Mouse (Mus musculus) heart, embryonic 16.5 days (tissue): ENCODE results near the gene Tmem201. TPM values are rescaled to one million over a fixed set of nuclear protein-coding genes. Genes with fewer than 3 reads are reported as not detected.
A peak's percentile ranks its signal among the peaks of the same experiment; 100 is the strongest.

ENCODE experiments used
- ATAC-seq: fragments of 200-750 bp; cut with Nextera tagmentation; replicated peaks from 2 replicates; pipeline ENCODE4 v1.8.0; 2017; ENCODE audit warnings: moderate number of reproducible peaks; ENCODE audit not compliant: insufficient read depth, low FRiP score; ENCODE audit errors: extremely low read depth
- H3K27ac ChIP-seq: fragments of 300-500 bp; sonication (generic); 2 replicates; pipeline ENCODE4 v1.5.1; 2014; ENCODE audit warnings: mild to moderate bottlenecking, low read length, control low read depth, moderate library complexity
- H3K27me3 ChIP-seq: fragments of 300-500 bp; sonication (generic); 2 replicates; pipeline ENCODE4 v1.6.1; 2014; ENCODE audit warnings: low read length, mixed read lengths; ENCODE audit not compliant: control insufficient read depth, insufficient read depth
- H3K36me3 ChIP-seq: fragments of 300-500 bp; sonication (generic); 2 replicates; pipeline ENCODE4 v1.6.1; 2014; ENCODE audit not compliant: control insufficient read depth, insufficient read depth
- H3K4me1 ChIP-seq: fragments of 300-500 bp; sonication (generic); 2 replicates; pipeline ENCODE4 v1.6.1; 2014; ENCODE audit warnings: low read length, mixed read lengths; ENCODE audit not compliant: control insufficient read depth, insufficient read depth
- H3K4me2 ChIP-seq: fragments of 300-500 bp; sonication (generic); 2 replicates; pipeline ENCODE4 v1.6.1; 2014; ENCODE audit warnings: low read depth, mild to moderate bottlenecking, control low read depth, low read length
- H3K4me3 ChIP-seq: fragments of 300-500 bp; sonication (generic); 2 replicates; pipeline ENCODE4 v1.5.1; 2014; ENCODE audit warnings: mild to moderate bottlenecking, control low read depth, low read length
- H3K9ac ChIP-seq: fragments of 300-500 bp; sonication (generic); 2 replicates; pipeline ENCODE4 v1.6.1; 2014; ENCODE audit warnings: low read length, control low read depth
- H3K9me3 ChIP-seq: fragments of 300-500 bp; sonication (generic); replicated peaks from 2 replicates; pipeline ENCODE4 v1.6.1; 2016; ENCODE audit warnings: low read length; ENCODE audit not compliant: control insufficient read depth
- WGBS: fragments of 180-500 bp; shearing (Covaris S2); extraction: QIAGEN DNeasy Blood & Tissue Kit; methylation state at CpG from one replicate; pipeline ENCODE4 v1.1.7; 2014; 5-methylcytosine and 5-hydroxymethylcytosine counted together
- polyA plus RNA-seq: library from polyadenylated mRNA; unstranded; fragments of >200 nt; fragmentation: Nextera tagmentation; extraction: Ambion mirVana; gene quantifications from 2 replicates; pipeline ENCODE4 v1.2.1, GENCODE M21; 2015

Tmem201 gene
- polyA plus RNA-seq, 1 experiment from 2014 or later = 46.4 TPM

DNA sequence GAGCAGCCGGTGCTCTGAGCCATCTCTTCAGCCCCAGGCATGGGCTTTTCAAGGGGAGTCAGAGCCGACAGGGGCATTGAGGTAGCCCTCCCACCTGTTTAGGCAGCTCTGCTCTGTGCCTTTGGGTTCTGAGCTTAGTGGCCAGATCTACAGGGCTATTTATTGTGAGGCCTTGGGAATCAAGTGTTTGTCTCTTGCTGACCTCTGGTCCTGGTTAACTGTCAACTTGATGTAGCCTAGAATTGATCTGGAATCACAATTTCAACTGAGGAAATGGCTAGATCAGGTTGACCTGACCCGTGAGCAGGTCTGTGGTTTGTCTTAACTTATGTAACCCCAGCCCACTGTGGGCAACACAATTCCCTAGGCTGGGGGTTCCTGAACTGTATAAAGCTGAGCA, 23.3 kb downstream of the Tmem201 start:
- Histone ChIP-seq H3K36me3 (peaks cover 47% of the 10 kb centered on the region), H3K27me3 (no peaks in the 10 kb centered on the region), H3K9me3 (no peaks in the 10 kb centered on the region), H3K27ac (no peak overlapping the region), H3K4me2 (no peak overlapping the region), H3K4me1 (no peaks in the 10 kb centered on the region), H3K4me3 (no peak overlapping the region), H3K9ac (no peak overlapping the region)
- WGBS = 81% methylated on average over 3 of the region's 3 CpGs
- no peak for ATAC-seq

GRCm38 (mm10) chr4:149711955-149712354, 25.9 kb downstream of the Tmem201 start:
- H3K9ac ChIP-seq = no peak overlapping the region
- ATAC-seq = peak; percentile 33; the same call in 1 of the 2 replicates
- 28% methylated on average over 7 of the region's 7 CpGs for WGBS

GRCm38 (mm10) chr4:149711485-149711884, 26.4 kb downstream of the Tmem201 start:
- H3K4me3 ChIP-seq = no peak overlapping the region
- H3K27ac ChIP-seq = no peak overlapping the region
- H3K4me1 ChIP-seq = no peaks in the 10 kb centered on the region
- peaks cover 17% of the 10 kb centered on the region for H3K36me3 ChIP-seq
- no peak for ATAC-seq
- no peak overlapping the region for H3K9ac ChIP-seq
- H3K9me3 ChIP-seq = no peaks in the 10 kb centered on the region
- WGBS = 90% methylated on average over 5 of the region's 5 CpGs
- no peaks in the 10 kb centered on the region for H3K27me3 ChIP-seq
- no peak overlapping the region for H3K4me2 ChIP-seq

More at GRCm38 (mm10) chr4:149711955-149712354, 25.9 kb downstream of the Tmem201 start:
- Histone ChIP-seq H3K27ac (no peak overlapping the region), H3K4me3 (no peak overlapping the region), H3K27me3 (no peaks in the 10 kb centered on the region), H3K9me3 (no peaks in the 10 kb centered on the region), H3K36me3 (peaks cover 21% of the 10 kb centered on the region), H3K4me1 (no peaks in the 10 kb centered on the region), H3K4me2 (no peak overlapping the region)

DNA sequence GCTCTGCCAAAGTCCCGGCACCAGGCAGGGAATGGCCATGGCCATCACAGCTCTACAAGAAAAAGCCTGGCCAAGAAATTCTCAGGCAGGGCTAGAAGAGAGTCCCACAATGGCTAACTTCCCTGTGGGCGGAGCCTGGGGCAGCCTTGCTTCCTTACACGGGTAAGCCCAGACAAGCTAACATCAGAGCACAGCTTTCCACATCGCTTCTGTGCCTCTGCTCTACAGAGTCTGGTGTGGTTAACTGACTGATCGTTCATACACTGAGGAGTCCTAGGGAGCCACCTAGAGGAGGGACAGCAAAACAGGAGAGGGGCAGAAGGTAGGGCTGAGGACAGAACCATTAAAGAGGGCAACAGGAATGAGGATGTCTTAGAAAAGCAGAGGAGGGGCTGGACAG, 27.3 kb downstream of the Tmem201 start:
- WGBS = 18% methylated on average over 5 of the region's 5 CpGs
- Histone ChIP-seq H3K4me3 (no peak overlapping the region), H3K9ac (no peak overlapping the region)

GRCm38 (mm10) chr4:149705941-149706340, 31.9 kb downstream of the Tmem201 start:
- Histone ChIP-seq H3K9ac (no peak overlapping the region), H3K9me3 (no peaks in the 10 kb centered on the region), H3K27me3 (no peaks in the 10 kb centered on the region), H3K4me2 (no peak overlapping the region), H3K27ac (no peak overlapping the region), H3K4me3 (no peak overlapping the region), H3K36me3 (no peaks in the 10 kb centered on the region), H3K4me1 (peaks cover 5% of the 10 kb centered on the region; the same call in 1 of the 2 replicates)
- ATAC-seq = no peak
- 85% methylated on average over 8 of the region's 8 CpGs for WGBS

More for the DNA sequence above, 27.3 kb downstream of the Tmem201 start:
- no peak overlapping the region for H3K27ac ChIP-seq
- no peaks in the 10 kb centered on the region for H3K27me3 ChIP-seq
- ATAC-seq = peak; percentile 68
- no peaks in the 10 kb centered on the region for H3K9me3 ChIP-seq
- H3K4me1 ChIP-seq = no peaks in the 10 kb centered on the region
- H3K4me2 ChIP-seq = no peak overlapping the region
- peaks cover 7% of the 10 kb centered on the region; the same call in 1 of the 2 replicates for H3K36me3 ChIP-seq

DNA sequence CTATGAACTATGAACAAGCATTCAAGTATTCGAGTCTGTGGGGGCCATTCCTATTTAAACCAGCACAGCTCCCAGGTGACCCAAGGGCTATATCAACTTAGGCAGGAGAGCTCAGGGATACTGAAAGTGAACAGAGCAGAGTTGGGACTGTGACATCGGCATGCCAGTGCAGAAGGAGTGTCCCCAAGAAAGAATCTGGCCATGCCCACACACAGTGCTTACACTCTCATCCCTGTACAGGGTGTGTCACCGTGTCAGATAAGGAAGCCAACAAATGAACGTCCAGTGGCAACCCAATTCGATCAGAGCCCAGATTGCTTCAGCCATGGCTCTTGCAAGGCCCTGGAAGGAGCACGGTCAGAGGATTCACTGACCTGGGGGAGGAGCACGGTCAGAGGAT, 32.5 kb downstream of the Tmem201 start:
- no peak overlapping the region for H3K9ac ChIP-seq
- H3K4me1 ChIP-seq = peaks cover 5% of the 10 kb centered on the region; the same call in 1 of the 2 replicates
- no peak overlapping the region for H3K27ac ChIP-seq
- no peak overlapping the region for H3K4me3 ChIP-seq
- WGBS = 45% methylated on average over 7 of the region's 7 CpGs
- ATAC-seq = no peak
- H3K4me2 ChIP-seq = no peak overlapping the region
- H3K27me3 ChIP-seq = no peaks in the 10 kb centered on the region
- H3K36me3 ChIP-seq = no peaks in the 10 kb centered on the region
- no peaks in the 10 kb centered on the region for H3K9me3 ChIP-seq

DNA sequence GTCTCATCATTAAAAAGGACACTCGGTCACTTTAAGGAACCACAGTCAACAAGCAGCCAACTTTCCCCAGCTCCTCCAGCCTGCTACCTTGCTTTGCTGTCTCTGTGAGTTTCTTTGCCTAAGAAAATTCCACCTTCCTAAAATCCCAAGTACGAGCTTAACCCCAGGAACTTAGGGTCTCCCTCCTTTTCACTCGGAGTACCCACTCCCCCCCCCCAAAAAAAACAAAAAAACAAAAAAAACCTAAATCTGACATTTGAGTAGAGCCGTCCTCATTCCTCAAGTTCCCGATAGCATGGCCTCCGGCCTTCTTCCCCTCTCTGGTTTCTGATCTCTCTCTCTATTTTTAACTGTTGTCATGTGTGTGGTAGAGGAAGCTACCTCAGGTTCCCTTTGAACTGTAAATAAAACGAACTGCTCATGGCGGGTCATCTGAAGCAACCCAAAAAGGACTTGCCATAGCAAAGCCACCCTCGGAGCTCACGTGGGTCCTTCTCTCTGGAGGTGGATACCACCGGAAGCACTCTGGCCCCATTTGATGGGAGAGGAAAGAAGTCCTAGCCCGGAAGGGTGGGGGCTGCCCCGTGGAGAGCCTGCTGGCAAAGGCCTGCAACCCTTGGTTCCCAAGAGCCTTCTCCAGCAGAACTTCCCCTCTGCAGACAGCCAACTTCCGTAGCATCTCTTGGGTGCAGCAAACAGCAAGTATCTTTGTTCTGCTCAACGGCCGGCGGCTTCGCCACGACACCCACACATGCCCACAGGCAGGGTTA, 35.4 kb downstream of the Tmem201 start, which contains the start of gene Pik3cd:
Gene Pik3cd (minus strand): TSS at position 362 of the 770 bp plus-strand sequence.
- Histone ChIP-seq H3K9me3 (no peaks in the 10 kb centered on the region), H3K4me3 (no peak within 1 kb of the TSS), H3K27me3 (0 out of 2 replicates have a peak, but pooled peaks cover 2% of the 10 kb centered on the region), H3K36me3 (no peaks in the 10 kb centered on the region), H3K4me1 (peaks cover 9% of the 10 kb centered on the region; the same call in 1 of the 2 replicates), H3K27ac (peak within 1 kb of the TSS; percentile 7; the same call in 1 of the 2 replicates), H3K4me2 (peak within 1 kb of the TSS; percentile 1), H3K9ac (no peak within 1 kb of the TSS)
- no peak for ATAC-seq
- WGBS = 44% methylated on average over 19 of the region's 19 CpGs

- Histone ChIP-seq H3K4me2 (peak overlapping the region; percentile 10), H3K36me3 (no peaks in the 10 kb centered on the region), H3K4me1 (peaks cover 9% of the 10 kb centered on the region; the same call in 1 of the 2 replicates), H3K4me3 (peak overlapping the region; percentile 12; the same call in 1 of the 2 replicates), H3K27ac (peak overlapping the region; percentile 7; the same call in 1 of the 2 replicates), H3K9ac (no peak overlapping the region), H3K27me3 (0 out of 2 replicates have a peak, but pooled peaks cover 4% of the 10 kb centered on the region), H3K9me3 (no peaks in the 10 kb centered on the region)
- WGBS = 67% methylated on average over 18 of the region's 18 CpGs
- ATAC-seq = no peak
Observed at GRCm38 (mm10) chr4:149701426-149702209, 36.2 kb downstream of the Tmem201 start.
